Mouse (Mus musculus) heart, adult 18-20 months (tissue): ENCODE measurements around the gene Cldn10. TPM values are rescaled to one million over a fixed set of nuclear protein-coding genes. Genes with fewer than 3 reads are reported as not detected.

Source experiments
- DNase-seq, 2 experiments: peaks; one replicate each; pipeline ENCODE4 v3.0.0; 2021 to 2022; ENCODE audit warnings: mixed read lengths in 1 of 2
- total RNA-seq, 2 experiments: library from RNA; stranded (reverse); gene quantifications; 2 replicates each; pipeline ENCODE4 v1.2.3; 2021

Cldn10 gene
- total RNA-seq, 2 experiments from 2014 or later = 0.41 TPM; not detected in 1

GRCm38 (mm10) chr14:118864905-118865304 lies 77.2 kb downstream of the Cldn10 start:
- no peak for DNase-seq

DNA sequence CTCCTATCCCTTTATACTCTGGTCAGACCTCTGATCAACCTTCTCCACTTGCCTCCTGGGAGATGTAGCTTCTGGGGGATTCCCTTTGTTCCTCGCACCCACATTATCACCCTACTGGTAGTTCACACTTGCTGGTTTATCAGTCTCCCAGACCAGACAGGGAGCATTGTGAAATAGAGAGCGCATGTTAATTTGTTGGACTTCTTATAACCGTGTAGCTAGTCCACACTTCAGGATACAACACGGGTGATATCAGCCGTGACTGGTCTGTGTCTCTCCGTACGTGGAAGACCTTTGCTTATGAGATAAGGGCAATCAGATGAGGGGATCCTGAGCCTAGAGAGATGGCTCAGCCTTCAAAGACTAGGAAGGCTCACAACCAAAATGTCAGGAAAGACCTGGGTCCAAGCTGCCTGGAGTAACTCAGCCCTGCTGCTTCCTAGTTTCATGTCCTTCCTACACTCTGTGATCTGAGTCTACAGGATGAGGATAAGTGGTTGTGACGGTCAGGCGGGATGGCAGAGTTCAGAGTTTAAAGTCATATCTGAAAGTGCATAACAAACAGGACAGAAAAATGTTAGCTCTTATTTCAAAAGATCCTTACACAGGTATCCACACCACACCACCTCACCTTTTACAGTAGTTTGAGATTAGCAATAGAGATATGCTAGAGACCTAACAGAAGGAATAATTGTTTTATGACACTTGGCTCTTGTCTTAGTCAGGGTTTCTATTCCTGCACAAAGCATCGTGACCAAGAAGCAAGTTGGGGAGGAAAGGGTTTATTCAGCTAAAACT lies 78.5 kb downstream of the Cldn10 start:
- no peak for DNase-seq

DNA sequence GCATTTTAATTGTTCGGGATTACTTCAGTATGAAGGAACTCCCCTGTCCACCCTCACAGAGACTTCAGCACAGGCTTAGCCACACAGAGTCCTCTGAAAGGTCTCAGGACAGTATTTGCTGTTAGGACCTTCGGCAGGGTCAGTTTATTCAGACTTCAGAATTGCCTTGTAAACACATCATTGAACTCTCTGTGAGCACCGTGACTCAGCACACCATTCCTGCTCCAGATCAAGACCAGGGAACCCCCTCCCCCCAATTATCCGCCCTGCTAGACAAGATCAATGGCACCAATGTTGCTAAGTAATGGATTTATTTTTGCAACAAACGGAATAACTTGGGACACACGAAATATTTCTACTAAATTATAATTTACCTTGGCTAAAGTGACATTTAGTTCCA lies 79.7 kb downstream of the Cldn10 start:
- DNase-seq = no peak

DNA sequence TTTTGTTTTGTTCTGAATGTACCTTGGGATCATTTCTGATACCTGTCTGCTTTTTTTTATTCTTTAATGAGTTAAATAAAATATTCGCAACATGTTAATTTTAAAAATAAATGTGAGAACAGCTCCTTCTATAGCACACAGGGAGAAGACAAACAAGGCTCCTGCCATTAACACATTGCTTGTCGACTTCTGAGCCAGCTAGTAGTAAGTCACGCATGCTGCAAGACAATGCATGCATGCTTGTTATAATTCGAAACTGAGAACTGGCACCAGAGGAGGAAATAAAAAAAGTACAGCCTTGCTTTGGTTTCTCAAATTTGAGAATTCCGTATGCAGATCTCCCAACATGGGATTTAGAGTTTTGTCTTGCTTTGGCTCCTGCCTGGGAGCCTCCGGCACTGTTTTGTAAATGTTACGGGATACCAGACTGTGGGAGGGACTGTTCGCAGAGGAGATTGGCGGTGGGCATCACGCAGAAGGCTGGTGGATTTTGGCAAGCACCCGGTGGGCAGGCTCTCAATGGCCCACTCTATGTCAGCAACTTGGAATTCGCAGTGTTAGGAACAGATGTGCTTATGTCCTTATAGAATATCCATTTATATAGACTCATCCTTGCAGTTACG lies 80.5 kb downstream of the Cldn10 start:
- DNase-seq = no peak

DNA sequence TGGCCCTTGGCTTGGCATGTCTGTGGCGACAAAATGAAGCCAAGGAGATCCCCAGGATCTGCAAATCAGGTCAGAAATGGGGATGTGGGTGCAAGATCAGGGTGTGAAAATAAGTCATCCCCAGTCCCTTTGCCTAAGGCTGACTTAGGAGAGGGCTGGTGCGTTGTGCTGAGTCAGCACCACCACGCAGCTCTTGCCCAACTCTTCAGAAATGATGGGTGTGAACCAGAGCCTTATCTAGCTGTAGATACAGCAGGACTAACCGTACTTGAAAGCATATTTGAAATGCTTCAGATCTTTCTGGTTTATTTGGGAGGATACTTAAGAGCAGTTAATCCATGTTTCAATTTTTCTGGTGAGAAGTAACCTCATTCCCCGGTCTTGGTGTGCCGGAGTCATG lies 82.0 kb downstream of the Cldn10 start:
- peak in 1 of 2 experiments; percentile 18 for DNase-seq

GRCm38 (mm10) chr14:118874126-118874525 lies 86.4 kb downstream of the Cldn10 start:
- no peak for DNase-seq

- DNase-seq = no peak
Observed at GRCm38 (mm10) chr14:118874786-118875415, 87.2 kb downstream of the Cldn10 start.

DNA sequence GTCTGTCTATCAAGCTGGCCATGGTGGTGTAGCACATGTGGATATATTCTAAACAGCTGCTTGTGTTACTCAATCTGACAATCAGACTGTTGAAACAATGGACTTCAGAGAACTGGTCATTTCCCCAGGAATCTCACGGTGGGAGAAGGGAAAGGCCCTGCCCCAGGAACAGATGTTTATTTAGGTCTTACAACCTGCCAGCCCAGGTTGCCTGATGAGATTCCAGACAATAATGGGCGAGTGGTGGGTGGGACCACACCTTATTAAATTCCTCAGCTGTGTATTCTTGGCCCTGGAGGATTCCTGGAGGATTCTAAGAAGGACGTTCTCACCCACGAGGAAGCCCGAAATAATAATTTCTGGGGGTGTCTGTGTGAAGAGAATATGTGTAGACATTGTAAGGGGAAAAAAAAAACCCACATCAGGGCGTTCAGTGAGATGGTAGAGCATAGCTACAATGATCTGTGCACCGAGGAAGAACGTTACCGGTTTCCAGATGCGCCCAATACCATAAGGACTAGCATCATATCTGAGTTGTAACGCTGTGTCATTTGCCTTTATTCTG lies 90.7 kb downstream of the Cldn10 start:
- DNase-seq = no peak

- DNase-seq = no peak
Observed at GRCm38 (mm10) chr14:118880696-118881095, 93.0 kb downstream of the Cldn10 start.

- no peak for DNase-seq
Observed at GRCm38 (mm10) chr14:118883344-118884249, 95.9 kb downstream of the Cldn10 start.

- DNase-seq = no peak
Observed at GRCm38 (mm10) chr14:118884250-118884556, 96.5 kb downstream of the Cldn10 start.

GRCm38 (mm10) chr14:118890101-118890500 lies 102.4 kb downstream of the Cldn10 start:
- DNase-seq = no peak

DNA sequence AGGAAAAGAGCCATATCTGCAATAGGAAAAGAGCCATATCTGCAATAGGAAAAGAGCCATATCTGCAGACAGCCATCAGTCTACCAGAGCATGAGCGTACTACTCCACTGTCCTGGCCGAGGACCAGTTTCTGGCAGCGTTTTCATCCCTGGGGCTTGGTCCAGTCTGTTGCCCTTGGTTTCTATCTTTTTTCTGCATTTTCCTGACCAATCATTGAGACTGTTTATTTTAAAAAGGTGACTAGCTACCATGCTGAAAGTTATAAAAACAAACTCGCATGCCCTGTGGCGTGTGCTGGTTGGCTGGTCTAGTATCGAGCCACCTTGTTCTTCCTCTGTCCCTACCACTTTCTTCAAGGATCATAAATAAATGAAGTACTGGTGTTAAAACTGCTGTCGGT lies 107.5 kb downstream of the Cldn10 start:
- DNase-seq = no peak

- no peak for DNase-seq
Observed at GRCm38 (mm10) chr14:118895655-118896054, 107.9 kb downstream of the Cldn10 start.

GRCm38 (mm10) chr14:118899940-118900339 lies 112.2 kb downstream of the Cldn10 start:
- no peak for DNase-seq

GRCm38 (mm10) chr14:118900911-118901310 lies 113.2 kb downstream of the Cldn10 start:
- DNase-seq = no peak

- no peak for DNase-seq
Observed at GRCm38 (mm10) chr14:118903397-118903796, 115.7 kb downstream of the Cldn10 start.

- DNase-seq = no peak
Observed at GRCm38 (mm10) chr14:118903867-118904562, 116.3 kb downstream of the Cldn10 start.

DNA sequence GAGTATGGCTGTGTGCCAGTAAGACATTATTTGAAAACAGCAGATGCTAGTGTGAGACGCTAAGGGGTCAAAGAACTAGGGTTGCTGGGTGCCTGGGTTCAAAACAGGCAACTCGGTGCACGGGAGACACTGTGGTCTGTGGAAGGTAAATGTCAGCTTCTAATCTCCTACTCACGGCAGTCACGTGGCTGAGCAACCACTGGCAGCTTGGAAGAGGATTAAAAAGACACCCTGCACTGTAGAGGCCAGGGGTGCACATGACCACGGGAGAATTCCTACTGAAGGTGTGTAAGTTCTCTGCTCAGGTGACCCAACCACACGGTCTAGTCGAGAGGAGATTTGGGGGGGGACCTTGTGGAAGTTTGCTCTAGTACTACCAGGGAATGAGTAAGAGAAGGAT lies 119.9 kb downstream of the Cldn10 start:
- no peak for DNase-seq

DNA sequence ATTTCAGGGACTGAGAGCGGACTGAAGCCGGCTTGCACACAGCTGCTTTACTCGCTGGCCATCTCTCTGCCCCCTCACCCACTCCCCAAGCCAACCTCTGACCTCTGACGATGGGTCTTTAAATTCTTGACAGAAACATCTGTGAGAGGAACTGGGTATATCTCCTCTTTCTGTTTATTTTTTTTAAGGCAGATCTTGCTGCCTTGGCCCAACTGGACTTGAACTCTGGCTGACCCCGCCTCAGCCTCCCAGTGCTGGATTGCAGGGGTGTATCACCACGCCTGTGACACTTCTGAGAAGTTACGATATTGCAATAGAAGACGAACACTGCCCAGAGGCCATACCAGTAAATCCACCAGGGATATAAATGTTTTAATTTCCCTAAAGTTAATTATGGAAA lies 122.2 kb downstream of the Cldn10 start:
- peak; percentile 45 to 58 for DNase-seq
